Mouse (Mus musculus) spleen, postnatal 36 days (tissue): ENCODE data around the gene Nhsl2.

Source experiments
- DNase-seq, 2 experiments: peaks; one replicate each; pipeline ENCODE4 v3.0.0; 2022; ENCODE audit warnings: low spot score in 2 of 2, mixed read lengths in 1 of 2

Gene Nhsl2

GRCm38 (mm10) chrX:101902597-101902996 lies 53.4 kb downstream of the Nhsl2 start:
- DNase-seq: no peak

GRCm38 (mm10) chrX:101907301-101907700 lies 58.1 kb downstream of the Nhsl2 start:
- DNase-seq: no peak

GRCm38 (mm10) chrX:101929131-101929530 lies 79.9 kb downstream of the Nhsl2 start:
- no peak for DNase-seq

GRCm38 (mm10) chrX:101930301-101930700 lies 81.1 kb downstream of the Nhsl2 start:
- no peak for DNase-seq

GRCm38 (mm10) chrX:101931016-101931415 lies 81.8 kb downstream of the Nhsl2 start:
- DNase-seq: no peak

GRCm38 (mm10) chrX:101932244-101932643 lies 83.1 kb downstream of the Nhsl2 start:
- no peak for DNase-seq

GRCm38 (mm10) chrX:101933346-101933745 lies 84.2 kb downstream of the Nhsl2 start:
- no peak for DNase-seq

GRCm38 (mm10) chrX:101935291-101935840 lies 86.2 kb downstream of the Nhsl2 start:
- DNase-seq: no peak

- DNase-seq: no peak
These were observed 90.3 kb downstream of the Nhsl2 start for GRCm38 (mm10) chrX:101939486-101939885.

- peak in 1 of 2 experiments; percentile 3 for DNase-seq
These were observed 93.3 kb downstream of the Nhsl2 start for GRCm38 (mm10) chrX:101942461-101942896.

- no peak for DNase-seq
These were observed 94.6 kb downstream of the Nhsl2 start for GRCm38 (mm10) chrX:101943743-101944142.

- DNase-seq: no peak
These were observed 95.7 kb downstream of the Nhsl2 start for GRCm38 (mm10) chrX:101944761-101945330.

- DNase-seq: no peak
These were observed 103.3 kb downstream of the Nhsl2 start for GRCm38 (mm10) chrX:101952436-101952835.

GRCm38 (mm10) chrX:101953256-101953655 lies 104.1 kb downstream of the Nhsl2 start:
- no peak for DNase-seq

GRCm38 (mm10) chrX:101953787-101954491 lies 104.8 kb downstream of the Nhsl2 start:
- DNase-seq: peak; percentile 56 to 64

- DNase-seq: no peak
These were observed 105.3 kb downstream of the Nhsl2 start for GRCm38 (mm10) chrX:101954492-101954851.

GRCm38 (mm10) chrX:101961848-101962247 lies 112.7 kb downstream of the Nhsl2 start:
- no peak for DNase-seq

GRCm38 (mm10) chrX:101963711-101964110 lies 114.5 kb downstream of the Nhsl2 start:
- no peak for DNase-seq

- DNase-seq: no peak
These were observed 123.8 kb downstream of the Nhsl2 start for GRCm38 (mm10) chrX:101973028-101973427.

GRCm38 (mm10) chrX:101976931-101977330 lies 127.7 kb downstream of the Nhsl2 start:
- no peak for DNase-seq

GRCm38 (mm10) chrX:101978861-101979260 lies 129.7 kb downstream of the Nhsl2 start:
- DNase-seq: no peak

- DNase-seq: peak in 1 of 2 experiments; percentile 3
These were observed 130.1 kb downstream of the Nhsl2 start for GRCm38 (mm10) chrX:101979267-101979666.

GRCm38 (mm10) chrX:101980586-101980985 lies 131.4 kb downstream of the Nhsl2 start:
- DNase-seq: no peak
